Mouse (Mus musculus) CH12.LX (cell line): Measurements from ENCODE around the gene Rmi2. TPM values are rescaled to one million over a fixed set of nuclear protein-coding genes. Genes with fewer than 3 reads are reported as not detected.

Source experiments
- DNase-seq: peaks from one replicate; pipeline ENCODE4 v3.0.0-alpha.2; 2013; ENCODE audit errors: extremely low read depth
- H3K27ac ChIP-seq: 2 replicates; pipeline ENCODE4 v1.5.1; 2012; ENCODE audit warnings: low read depth, mild to moderate bottlenecking, control low read depth, moderate library complexity; ENCODE audit not compliant: insufficient read depth
- H3K27me3 ChIP-seq: replicated peaks from 2 replicates; pipeline ENCODE3; 2012; ENCODE audit warnings: inconsistent platforms
- H3K36me3 ChIP-seq, 2 experiments: replicated peaks in 1 of 2; 2 replicates each; pipeline versions ENCODE3 to v1.6.1; 2012; ENCODE audit warnings: inconsistent platforms in 1 of 2, low read length in 1 of 2, mild to moderate bottlenecking in 1 of 2, mixed read lengths in 1 of 2, moderate library complexity in 1 of 2; ENCODE audit not compliant: control insufficient read depth in 1 of 2, insufficient read depth in 1 of 2
- H3K4me1 ChIP-seq, 2 experiments: 2 replicates each; pipeline ENCODE4 v1.6.1; 2012; ENCODE audit warnings: inconsistent platforms in 1 of 2, moderate library complexity in 1 of 2; ENCODE audit not compliant: insufficient read depth in 2 of 2, control insufficient read depth in 1 of 2
- H3K4me2 ChIP-seq: 2 replicates; pipeline ENCODE4 v1.6.1; 2012; ENCODE audit warnings: low read depth, mild to moderate bottlenecking, control low read depth; ENCODE audit not compliant: poor library complexity, insufficient read depth, severe bottlenecking
- H3K4me3 ChIP-seq, 3 experiments: fragments of 150-350 bp in 1 of 3; sonication (generic) in 1 of 3; replicated peaks in 1 of 3; 2 replicates each; pipeline versions ENCODE3 to v1.5.1; 2011 to 2012; ENCODE audit warnings: low read depth in 2 of 3, low read length in 2 of 3, mild to moderate bottlenecking in 2 of 3, moderate library complexity in 2 of 3, control low read depth in 1 of 3, improper control_type of control experiment in 1 of 3, inconsistent platforms in 1 of 3, mixed read lengths in 1 of 3; ENCODE audit not compliant: poor library complexity in 1 of 3
- H3K79me2 ChIP-seq: replicated peaks from 2 replicates; pipeline ENCODE4 v1.6.1; 2012; ENCODE audit warnings: mild to moderate bottlenecking, moderate library complexity; ENCODE audit not compliant: control insufficient read depth, poor library complexity, insufficient read depth, severe bottlenecking; ENCODE audit errors: extremely low read depth
- H3K9ac ChIP-seq: 2 replicates; pipeline ENCODE4 v1.6.1; 2012; ENCODE audit warnings: low read depth, mild to moderate bottlenecking, control low read depth, moderate library complexity; ENCODE audit not compliant: insufficient read depth
- H3K9me3 ChIP-seq: replicated peaks from 2 replicates; pipeline ENCODE3; 2012; ENCODE audit warnings: low read length, inconsistent platforms, mixed read lengths
- BHLHE40 ChIP-seq: IDR thresholded peaks from 2 replicates; pipeline ENCODE4 v1.6.1; 2011; ENCODE audit warnings: mild to moderate bottlenecking, low read depth, low read length, improper control_type of control experiment
- CHD1 ChIP-seq: IDR thresholded peaks from 2 replicates; pipeline ENCODE4 v1.6.1; 2012; ENCODE audit warnings: low read depth, low read length, improper control_type of control experiment, inconsistent platforms
- EP300 ChIP-seq: IDR thresholded peaks from 2 replicates; pipeline ENCODE4 v1.6.1; 2011; ENCODE audit warnings: low read length, improper control_type of control experiment
- ETS1 ChIP-seq: conservative IDR thresholded peaks from 2 replicates; pipeline ENCODE4 v1.6.1; 2012; ENCODE audit warnings: low read depth, mild to moderate bottlenecking, inconsistent platforms, low read length, improper control_type of control experiment, moderate library complexity
- GABPA ChIP-seq: IDR thresholded peaks from 2 replicates; pipeline ENCODE4 v1.6.1; 2012; ENCODE audit warnings: low read depth, low read length, improper control_type of control experiment, inconsistent platforms; ENCODE audit not compliant: insufficient replicate concordance
- HCFC1 ChIP-seq: IDR thresholded peaks from 2 replicates; pipeline ENCODE4 v1.6.1; 2012; ENCODE audit warnings: low read depth, mild to moderate bottlenecking, inconsistent platforms, low read length, improper control_type of control experiment
- IRF4 ChIP-seq: IDR thresholded peaks from 2 replicates; pipeline ENCODE4 v1.6.1; 2014; ENCODE audit warnings: low read depth, mild to moderate bottlenecking, inconsistent platforms, low read length, improper control_type of control experiment
- MAFK ChIP-seq: IDR thresholded peaks from 2 replicates; pipeline ENCODE4 v1.6.1; 2011; ENCODE audit warnings: low read length, improper control_type of control experiment; ENCODE audit not compliant: insufficient replicate concordance
- MAX ChIP-seq: IDR thresholded peaks from 2 replicates; pipeline ENCODE4 v1.6.1; 2011; ENCODE audit warnings: low read length, improper control_type of control experiment
- MAZ ChIP-seq: IDR thresholded peaks from 2 replicates; pipeline ENCODE4 v1.6.1; 2012; ENCODE audit warnings: low read depth, mild to moderate bottlenecking, inconsistent platforms, low read length, improper control_type of control experiment, moderate library complexity
- MEF2A ChIP-seq: IDR thresholded peaks from 2 replicates; pipeline ENCODE4 v1.6.1; 2014; ENCODE audit warnings: low read depth, mild to moderate bottlenecking, inconsistent platforms, low read length, improper control_type of control experiment, borderline replicate concordance
- MXI1 ChIP-seq: IDR thresholded peaks from 2 replicates; pipeline ENCODE4 v1.6.1; 2011; ENCODE audit warnings: mild to moderate bottlenecking, low read depth, low read length, improper control_type of control experiment
- MYC ChIP-seq: IDR thresholded peaks from 2 replicates; pipeline ENCODE4 v1.6.1; 2011; ENCODE audit warnings: low read depth, mild to moderate bottlenecking, improper control_type of control experiment, low read length
- PAX5 ChIP-seq: IDR thresholded peaks from 2 replicates; pipeline ENCODE4 v1.6.1; 2012; ENCODE audit warnings: low read length, inconsistent platforms, mixed read lengths
- POLR2A ChIP-seq: IDR thresholded peaks from 2 replicates; pipeline ENCODE4 v1.6.1; 2011; ENCODE audit warnings: low read depth, mild to moderate bottlenecking, improper control_type of control experiment, low read length
- POLR2AphosphoS2 ChIP-seq: IDR thresholded peaks from 2 replicates; pipeline ENCODE4 v1.6.1; 2011; ENCODE audit warnings: low read depth, low read length, improper control_type of control experiment
- RAD21 ChIP-seq: IDR thresholded peaks from 2 replicates; pipeline ENCODE4 v1.6.1; 2011; ENCODE audit warnings: low read depth, mild to moderate bottlenecking, low read length, improper control_type of control experiment, moderate library complexity
- RCOR1 ChIP-seq: conservative IDR thresholded peaks from 2 replicates; pipeline ENCODE4 v1.6.1; 2012; ENCODE audit warnings: low read depth, mild to moderate bottlenecking, inconsistent platforms, low read length, improper control_type of control experiment
- SIN3A ChIP-seq: IDR thresholded peaks from 2 replicates; pipeline ENCODE4 v1.6.1; 2012; ENCODE audit warnings: low read length, improper control_type of control experiment, inconsistent platforms
- SMC3 ChIP-seq: IDR thresholded peaks from 2 replicates; pipeline ENCODE4 v1.6.1; 2011; ENCODE audit warnings: low read depth, low read length, improper control_type of control experiment
- TBP ChIP-seq: conservative IDR thresholded peaks from 2 replicates; pipeline ENCODE4 v1.6.1; 2011; ENCODE audit warnings: low read depth, low read length, improper control_type of control experiment
- TCF12 ChIP-seq: IDR thresholded peaks from 2 replicates; pipeline ENCODE4 v1.6.1; 2014; ENCODE audit warnings: low read depth, mild to moderate bottlenecking, inconsistent platforms, low read length, improper control_type of control experiment
- USF1 ChIP-seq: IDR thresholded peaks from 2 replicates; pipeline ENCODE4 v1.6.1; 2014; ENCODE audit warnings: low read depth, mild to moderate bottlenecking, inconsistent platforms, low read length, improper control_type of control experiment
- USF2 ChIP-seq: conservative IDR thresholded peaks from 2 replicates; pipeline ENCODE4 v1.6.1; 2011; ENCODE audit warnings: low read depth, low read length, improper control_type of control experiment
- ZMIZ1 ChIP-seq: IDR thresholded peaks from 2 replicates; pipeline ENCODE4 v1.6.1; 2012; ENCODE audit warnings: low read depth, mild to moderate bottlenecking, inconsistent platforms, low read length, improper control_type of control experiment
- dilution Hi-C: fragments of 300-500 bp; cut with MboI; formaldehyde crosslinking; loops from 2 replicates; pipeline ENCODE4 v1.14.3; 2020; ENCODE audit warnings: low sequenced_read_pairs; ENCODE audit not compliant: extremely low pct_unique_long_range_greater_than_20kb, extremely low pct_ligation_motif_present
- in situ Hi-C: fragments of 300-500 bp; cut with MboI; formaldehyde crosslinking; loops from 3 replicates; pipeline ENCODE4 v1.14.3; 2019; ENCODE audit warnings: low sequenced_read_pairs, low pct_ligation_motif_present, low pct_unique_long_range_greater_than_20kb, mixed read lengths
- polyA plus RNA-seq: library from polyadenylated mRNA; unstranded; fragments of >175 nt; gene quantifications from 2 replicates; pipeline ENCODE4 v1.2.1, GENCODE M21; 2012; ENCODE audit warnings: low read depth; ENCODE audit not compliant: insufficient read length
- total RNA-seq, 2 experiments: library from RNA; depleted of rRNA; stranded (reverse); fragments of 300-350 nt in 1 of 2; fragments of >200 nt in 1 of 2; gene quantifications; 2 replicates each; pipeline ENCODE4 v1.2.3; 2012 to 2014

Gene Rmi2
- total and polyA plus RNA-seq, 3 experiments = 6.8 to 13.8 (median 9.3) TPM

GRCm38 (mm10) chr16:10805789-10806527 is 28.9 kb upstream of the Rmi2 start, which contains the start of gene Prm1:
TSS of gene Prm1 (minus strand) at chr16:10805839.
- no peak within 1 kb of the TSS for H3K9ac ChIP-seq
- no peak within 1 kb of the TSS for H3K4me3 ChIP-seq
- no peaks in the 10 kb centered on the region for H3K79me2 ChIP-seq
- dilution Hi-C loops = no loop called here
- H3K36me3 ChIP-seq = no peaks in the 10 kb centered on the region
- no peak within 1 kb of the TSS for H3K27ac ChIP-seq
- H3K4me1 ChIP-seq = peaks cover 11 to 22% of the 10 kb centered on the region in 2 experiments
- TF ChIP-seq RCOR1 (no peak), MAZ (no peak), HCFC1 (no peak), PAX5 (no peak), POLR2A (no peak), USF2 (no peak), USF1 (no peak), SMC3 (peak; percentile 14; the same call in 1 of the 2 replicates), MXI1 (peak; percentile 85), SIN3A (peak; percentile 78; the same call in 1 of the 2 replicates), RAD21 (no peak; the same call in none of the 2 replicates), CHD1 (no peak), MYC (peak; percentile 79; the same call in 1 of the 2 replicates), TBP (no peak), BHLHE40 (peak; percentile 99), ZMIZ1 (no peak), IRF4 (peak; percentile 73), MAX (peak; percentile 87), GABPA (no peak), TCF12 (peak; percentile 93), ETS1 (peak; percentile 94), EP300 (peak; percentile 76), POLR2AphosphoS2 (no peak), MAFK (peak; percentile 69), MEF2A (peak; percentile 44; the same call in 1 of the 2 replicates)
- TF ChIP-seq, all 38 proteins: peak for 12
- H3K9me3 ChIP-seq = no peaks in the 10 kb centered on the region
- peak; percentile 79 for DNase-seq
- in situ Hi-C loops = no loop called here
- peaks cover 27% of the 10 kb centered on the region for H3K27me3 ChIP-seq
- no peak within 1 kb of the TSS for H3K4me2 ChIP-seq
